In the genomic region with DNA sequence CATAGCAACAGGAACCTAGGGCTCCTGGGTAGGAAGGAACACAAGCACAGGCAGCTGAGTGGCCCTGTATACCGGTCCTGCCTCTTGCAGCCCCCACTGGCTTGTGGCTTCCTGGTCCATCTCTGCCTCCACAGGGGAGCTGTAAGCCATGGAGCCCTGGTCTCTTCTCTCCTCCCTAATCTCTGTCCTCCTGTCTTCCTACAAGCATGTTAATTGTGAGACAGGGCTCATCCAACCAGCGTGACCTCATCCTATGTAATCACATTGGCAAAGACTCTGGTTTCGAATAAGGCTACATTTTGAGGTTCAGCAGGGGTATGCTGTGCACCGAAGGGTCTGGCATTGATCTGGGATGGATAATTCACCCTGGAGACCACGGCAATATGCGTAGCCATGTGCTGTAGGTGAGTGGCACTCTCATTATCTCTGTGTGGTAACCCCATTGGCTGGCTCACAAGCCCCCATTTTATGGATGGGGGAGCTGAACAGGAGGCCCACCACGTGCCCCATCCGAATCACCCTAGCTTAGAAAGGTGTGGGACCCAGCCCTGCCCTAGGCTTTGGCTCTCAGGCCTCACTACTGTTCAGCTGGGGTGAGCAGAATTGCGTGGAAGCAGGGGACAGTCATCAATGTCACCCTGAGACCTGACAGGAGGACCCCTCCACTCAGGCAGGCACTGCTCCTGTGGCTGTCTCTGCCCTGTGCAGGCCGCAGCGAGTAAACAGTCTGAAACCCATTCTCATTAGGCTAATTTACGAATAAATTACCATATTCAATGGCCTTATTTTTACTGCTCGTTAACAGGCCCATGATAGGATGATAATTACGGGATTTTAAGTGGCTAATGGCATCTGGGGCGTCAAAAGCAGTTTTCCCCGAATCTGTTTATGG, we compare ENCODE assay signal across 24 mouse cellular contexts. TPM values are rescaled to one million over a fixed set of nuclear protein-coding genes. Genes with fewer than 3 reads are reported as not detected.
DNase-seq lines count a peak whose midpoint lies in the region; ATAC-seq lines count a peak whose summit lies in the region.
"Had no signal": no experiment of that assay in that cellular context is flagged by ENCODE, and none has a peak within 500 bp of the region (broad histone marks: within the 10 kb centered on the region; RNA-seq: fewer than 3 reads in every experiment).

No protein-coding gene starts in this region.

- ATAC-seq in neural tube, embryonic 12.5 days (ENCODE audit: low FRiP score, low read depth) = peak; percentile 65
- peak; percentile 68 for ATAC-seq in hindbrain, embryonic 12.5 days (ENCODE audit: low FRiP score)
- peak; percentile 78 for ATAC-seq in midbrain, embryonic 13.5 days
- ATAC-seq: intestine, embryonic 16.5 days had no signal

- H3K27ac ChIP-seq in neural tube, embryonic 12.5 days = no peak overlapping the region
- H3K27ac ChIP-seq in hindbrain, embryonic 12.5 days = peak overlapping the region; percentile 32
- H3K27ac ChIP-seq in midbrain, embryonic 13.5 days = peak overlapping the region; percentile 88
- H3K27ac ChIP-seq: gastrocnemius, adult 2 months; stomach, embryonic 15.5 days had no signal

- H3K4me3 ChIP-seq in neural tube, embryonic 12.5 days = no peak overlapping the region
- no peak overlapping the region for H3K4me3 ChIP-seq in hindbrain, embryonic 12.5 days
- H3K4me3 ChIP-seq in midbrain, embryonic 13.5 days (replicated peaks) = no peak overlapping the region
- H3K4me3 ChIP-seq: gastrocnemius, adult 2 months; stomach, embryonic 15.5 days had no signal

- H3K27me3 ChIP-seq in neural tube, embryonic 12.5 days (replicated peaks) = 0 out of 2 replicates have a peak, but pooled peaks cover 16% of the 10 kb centered on the region
- peaks cover 16% of the 10 kb centered on the region; the same call in 1 of the 2 replicates for H3K27me3 ChIP-seq in hindbrain, embryonic 12.5 days
- peaks cover 29% of the 10 kb centered on the region for H3K27me3 ChIP-seq in midbrain, embryonic 13.5 days

- no peak overlapping the region for H3K9ac ChIP-seq in neural tube, embryonic 12.5 days
- no peak overlapping the region for H3K9ac ChIP-seq in hindbrain, embryonic 12.5 days
- 0 out of 2 replicates have a peak overlapping the region, but pooled peaks have one; percentile 32 for H3K9ac ChIP-seq in midbrain, embryonic 13.5 days (replicated peaks)
- H3K9ac ChIP-seq: lung, embryonic 14.5 days; stomach, embryonic 15.5 days had no signal

- DNase-seq in neural tube, embryonic 10.5 days (ENCODE audit: extremely low spot score, low spot score) = no peak
- no peak for DNase-seq in lung, postnatal 36 days
- DNase-seq in heart, adult 8-10 months (ENCODE audit: low spot score) = no peak
- DNase-seq in kidney, adult 8-10 months = no peak
- no peak for DNase-seq in kidney, postnatal 36 days
- DNase-seq: cerebellum, postnatal 10 days; gastrocnemius, adult 2 months; heart, adult 18-20 months; heart, postnatal 14 days; kidney, postnatal 14 days; lung, embryonic 14.5 days; right cerebral cortex, adult 18-20 months; spleen, adult 18-20 months had no signal

- no peaks in the 10 kb centered on the region for H3K9me3 ChIP-seq in neural tube, embryonic 12.5 days
- H3K9me3 ChIP-seq in hindbrain, embryonic 12.5 days (replicated peaks) = no peaks in the 10 kb centered on the region
- H3K9me3 ChIP-seq in midbrain, embryonic 13.5 days = no peaks in the 10 kb centered on the region
- H3K9me3 ChIP-seq: stomach, embryonic 15.5 days had no signal

- WGBS in neural tube, embryonic 12.5 days = 18% methylated on average over 16 of the region's 16 CpGs
- WGBS in hindbrain, embryonic 12.5 days = 21% methylated on average over 16 of the region's 16 CpGs
- 11% methylated on average over 16 of the region's 16 CpGs for WGBS in midbrain, embryonic 13.5 days

- peaks cover 36% of the 10 kb centered on the region for H3K4me1 ChIP-seq in neural tube, embryonic 12.5 days
- peaks cover 36% of the 10 kb centered on the region for H3K4me1 ChIP-seq in hindbrain, embryonic 12.5 days
- H3K4me1 ChIP-seq in midbrain, embryonic 13.5 days (replicated peaks) = peaks cover 38% of the 10 kb centered on the region

- peaks cover 4% of the 10 kb centered on the region; the same call in 1 of the 2 replicates for H3K36me3 ChIP-seq in neural tube, embryonic 12.5 days
- no peaks in the 10 kb centered on the region for H3K36me3 ChIP-seq in hindbrain, embryonic 12.5 days
- H3K36me3 ChIP-seq in midbrain, embryonic 13.5 days = no peaks in the 10 kb centered on the region
- H3K36me3 ChIP-seq: stomach, embryonic 15.5 days had no signal

- no peak overlapping the region for H3K4me2 ChIP-seq in neural tube, embryonic 12.5 days (replicated peaks)
- no peak overlapping the region for H3K4me2 ChIP-seq in hindbrain, embryonic 12.5 days (replicated peaks)
- peak overlapping the region; percentile 32; the same call in 1 of the 2 replicates for H3K4me2 ChIP-seq in midbrain, embryonic 13.5 days (replicated peaks)
- H3K4me2 ChIP-seq: lung, embryonic 14.5 days; stomach, embryonic 15.5 days had no signal

RNA-seq across cellular contexts. Expression of a gene that starts 6.9 kb away (rescaled TPM):
- not detected in 2 replicates for polyA plus RNA-seq in neural tube, embryonic 12.5 days (2016; fragmentation: Nextera tagmentation; extraction: Ambion mirVana)
- not detected in 2 replicates for polyA plus RNA-seq in hindbrain, embryonic 12.5 days (2016; fragmentation: Nextera tagmentation; extraction: Ambion mirVana)
- not detected in 2 replicates for polyA plus RNA-seq in midbrain, embryonic 13.5 days (2015; fragmentation: Nextera tagmentation; extraction: Ambion mirVana)
- total RNA-seq in heart, adult 8-10 months (2022) = not detected
- total RNA-seq: adrenal gland, postnatal 4 days; gastrocnemius, adult 2 months; heart, adult 18-20 months; heart, postnatal 14 days; layer of hippocampus, postnatal 14 days; left cerebral cortex, postnatal 36 days; liver, adult 2 months; megakaryocyte, adult 5-6 weeks had no signal
- polyA plus RNA-seq: intestine, embryonic 16.5 days; liver, adult 2 months; lung, embryonic 14.5 days; neural tube, embryonic 11.5 days; stomach, embryonic 15.5 days had no signal
